Mouse (Mus musculus) liver, embryonic 12.5 days (tissue): Measurements from ENCODE around the gene Cd47. TPM values are rescaled to one million over a fixed set of nuclear protein-coding genes. Genes with fewer than 3 reads are reported as not detected.

Experiments used
- ATAC-seq: fragments of 200-750 bp; cut with Nextera tagmentation; 2 replicates; pipeline ENCODE4 v1.8.0; 2017; ENCODE audit warnings: moderate number of reproducible peaks, mild to moderate bottlenecking, moderate library complexity
- H3K27ac ChIP-seq: fragments of 300-500 bp; sonication (generic); 2 replicates; pipeline ENCODE4 v1.5.1; 2016; ENCODE audit warnings: mild to moderate bottlenecking
- H3K27me3 ChIP-seq: fragments of 300-500 bp; sonication (generic); replicated peaks from 2 replicates; pipeline ENCODE4 v1.6.1; 2016; ENCODE audit warnings: mild to moderate bottlenecking, moderate library complexity
- H3K36me3 ChIP-seq: fragments of 300-500 bp; sonication (generic); 2 replicates; pipeline ENCODE4 v1.6.1; 2016; ENCODE audit warnings: mild to moderate bottlenecking, moderate library complexity
- H3K4me1 ChIP-seq: fragments of 300-500 bp; sonication (generic); 2 replicates; pipeline ENCODE4 v1.6.1; 2016
- H3K4me2 ChIP-seq: fragments of 300-500 bp; sonication (generic); 2 replicates; pipeline ENCODE4 v1.6.1; 2016; ENCODE audit warnings: mild to moderate bottlenecking, moderate library complexity
- H3K4me3 ChIP-seq: fragments of 300-500 bp; sonication (generic); 2 replicates; pipeline ENCODE4 v1.5.1; 2016; ENCODE audit warnings: mild to moderate bottlenecking, moderate library complexity
- H3K9ac ChIP-seq: fragments of 300-500 bp; sonication (generic); 2 replicates; pipeline ENCODE4 v1.6.1; 2016; ENCODE audit warnings: mild to moderate bottlenecking, moderate library complexity
- H3K9me3 ChIP-seq: fragments of 300-500 bp; sonication (generic); replicated peaks from 2 replicates; pipeline ENCODE4 v1.6.1; 2016; ENCODE audit warnings: mild to moderate bottlenecking, moderate library complexity
- WGBS: fragments of 180-500 bp; shearing (Covaris S2); methylation state at CpG from one replicate; pipeline ENCODE4 v1.1.7; 2016; ENCODE audit not compliant: insufficient replicate concordance; 5-methylcytosine and 5-hydroxymethylcytosine counted together
- polyA plus RNA-seq: library from polyadenylated mRNA; unstranded; fragments of >200 nt; fragmentation: Nextera tagmentation; extraction: Ambion mirVana; gene quantifications from 2 replicates; pipeline ENCODE4 v1.2.1, GENCODE M21; 2016

The Cd47 gene
- polyA plus RNA-seq, 1 experiment from 2014 or later, result 308 TPM

DNA sequence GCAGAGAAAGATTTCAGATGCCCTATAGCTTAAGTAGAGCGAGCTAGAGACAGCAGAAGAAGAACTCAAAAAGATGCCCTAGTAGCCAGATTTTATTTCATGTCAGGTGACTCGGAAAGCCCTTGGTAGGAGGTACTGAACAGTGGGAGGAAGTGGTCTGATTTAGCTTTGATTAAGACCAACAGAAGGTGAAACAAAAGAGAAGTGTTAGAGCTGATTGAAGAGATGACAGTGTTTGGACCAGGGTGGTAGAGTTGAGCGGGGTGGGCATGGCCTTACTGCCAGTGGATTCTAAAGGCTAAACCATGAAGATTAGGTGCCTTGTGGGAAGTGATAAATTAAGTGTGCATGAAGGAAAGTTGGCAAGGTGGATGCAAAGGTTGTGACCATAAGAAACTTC lies 162.0 kb downstream of the Cd47 start:
- H3K36me3 ChIP-seq, result no peaks in the 10 kb centered on the region
- 44% methylated on average over 3 of the region's 3 CpGs for WGBS
- H3K4me3 ChIP-seq, result no peak overlapping the region
- no peak for ATAC-seq
- H3K9ac ChIP-seq, result no peak overlapping the region
- no peak overlapping the region for H3K27ac ChIP-seq
- no peaks in the 10 kb centered on the region for H3K27me3 ChIP-seq
- H3K4me2 ChIP-seq, result no peak overlapping the region
- H3K4me1 ChIP-seq, result peaks cover 27% of the 10 kb centered on the region
- H3K9me3 ChIP-seq, result no peaks in the 10 kb centered on the region

DNA sequence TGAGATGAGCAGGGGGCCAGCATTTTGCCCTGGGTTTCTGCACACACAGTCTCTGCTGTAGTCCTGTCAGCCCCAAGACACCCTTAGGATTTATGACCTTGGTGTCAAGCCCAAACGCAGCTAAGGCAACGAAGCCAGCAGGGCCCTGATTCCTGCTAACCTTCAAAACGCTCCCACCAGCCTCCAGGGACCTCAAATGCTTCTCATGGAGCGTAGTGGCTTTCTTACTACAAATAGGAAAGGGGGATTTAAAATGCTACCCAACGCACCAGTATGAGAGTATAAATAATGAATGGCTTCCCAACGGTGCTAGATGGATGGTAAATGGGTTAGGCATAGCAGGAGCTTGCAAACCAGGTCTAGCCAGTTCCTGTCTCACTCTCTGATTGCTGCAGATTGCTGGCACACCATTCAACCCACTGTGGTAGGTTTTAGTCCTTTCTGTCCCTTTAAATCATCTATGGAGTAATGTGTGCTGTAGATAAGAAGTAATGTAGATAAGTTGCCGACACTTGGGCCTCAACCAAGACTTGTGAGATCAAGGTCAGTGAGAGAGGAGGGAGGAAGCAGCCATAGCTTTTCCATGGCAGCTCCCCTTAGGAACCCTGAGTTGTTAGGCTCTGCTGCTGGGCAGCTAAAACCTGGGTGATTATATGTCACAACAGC lies 164.1 kb downstream of the Cd47 start:
- no peaks in the 10 kb centered on the region for H3K36me3 ChIP-seq
- H3K9ac ChIP-seq, result no peak overlapping the region
- H3K27ac ChIP-seq, result no peak overlapping the region
- 0 out of 2 replicates have a peak, but pooled peaks have one; percentile 26 for ATAC-seq
- H3K4me3 ChIP-seq, result no peak overlapping the region
- 44% methylated on average over 7 of the region's 7 CpGs for WGBS
- no peaks in the 10 kb centered on the region; the same call in 1 of the 2 replicates for H3K27me3 ChIP-seq
- H3K4me1 ChIP-seq, result peaks cover 27% of the 10 kb centered on the region
- no peaks in the 10 kb centered on the region for H3K9me3 ChIP-seq
- no peak overlapping the region for H3K4me2 ChIP-seq

Other genes starting within 250 kb of the Cd47 start
- 7.9 and 8.0 TPM in 2 replicates for gene Ift57, start 101.3 kb upstream of the Cd47 start, polyA plus RNA-seq